Mouse (Mus musculus) left cerebral cortex, adult 18-20 months (tissue): ENCODE data around the gene Pdzd2. TPM values are rescaled to one million over a fixed set of nuclear protein-coding genes. Genes with fewer than 3 reads are reported as not detected.
A peak's percentile ranks its signal among the peaks of the same experiment; 100 is the strongest.

Experiments used
- DNase-seq, 2 experiments: peaks; one replicate each; pipeline ENCODE4 v3.0.0; 2021 to 2022; ENCODE audit warnings: low spot score in 2 of 2, mixed read lengths in 1 of 2
- total RNA-seq, 2 experiments: library from RNA; stranded (reverse); gene quantifications; 2 replicates each; pipeline ENCODE4 v1.2.3; 2021

The Pdzd2 gene
- total RNA-seq, 2 experiments from 2014 or later, result 59.8 to 64.7 TPM

- DNase-seq, result no peak
Measured at GRCm38 (mm10) chr15:12545671-12546070, 194.1 kb downstream of the Pdzd2 start.

- DNase-seq, result no peak
Measured at GRCm38 (mm10) chr15:12545220-12545619, 194.5 kb downstream of the Pdzd2 start.

GRCm38 (mm10) chr15:12543686-12544325 lies 195.9 kb downstream of the Pdzd2 start:
- no peak for DNase-seq

GRCm38 (mm10) chr15:12542316-12542715 lies 197.4 kb downstream of the Pdzd2 start:
- DNase-seq, result no peak

DNA sequence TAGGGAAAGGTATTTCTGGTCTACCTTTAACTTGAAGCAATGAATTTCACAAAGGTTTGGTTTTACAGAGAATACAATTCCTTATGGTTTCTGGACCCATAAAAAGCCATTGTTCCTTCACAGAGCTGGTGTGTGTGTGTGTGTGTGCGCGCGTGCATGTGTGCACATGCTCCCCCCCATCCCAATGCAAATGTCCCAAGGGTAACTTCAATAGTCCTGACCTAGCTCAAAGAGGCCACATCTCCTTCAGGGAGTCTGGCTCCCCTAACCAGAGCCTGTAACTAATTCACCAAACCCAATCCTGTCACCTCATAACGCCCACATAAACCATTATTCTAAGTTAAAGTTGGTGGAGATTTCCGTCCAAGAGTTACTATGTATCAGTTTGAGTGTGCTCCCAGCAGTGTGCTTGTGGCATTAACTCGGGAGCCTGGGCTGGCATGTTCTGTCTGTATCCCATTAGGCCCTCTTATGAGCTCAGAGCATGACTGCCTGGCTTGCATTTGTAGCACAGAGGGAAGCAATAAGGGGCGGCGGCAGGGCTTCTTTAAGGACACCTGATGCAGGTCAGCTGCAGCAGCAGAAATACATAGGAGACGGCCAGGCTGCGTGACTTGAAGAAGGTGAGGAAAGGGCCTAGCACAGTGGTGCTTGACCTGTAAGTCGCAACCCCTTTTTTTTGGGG lies 200.0 kb downstream of the Pdzd2 start:
- no peak for DNase-seq

- no peak for DNase-seq
Measured at GRCm38 (mm10) chr15:12533254-12533653, 206.5 kb downstream of the Pdzd2 start.

DNA sequence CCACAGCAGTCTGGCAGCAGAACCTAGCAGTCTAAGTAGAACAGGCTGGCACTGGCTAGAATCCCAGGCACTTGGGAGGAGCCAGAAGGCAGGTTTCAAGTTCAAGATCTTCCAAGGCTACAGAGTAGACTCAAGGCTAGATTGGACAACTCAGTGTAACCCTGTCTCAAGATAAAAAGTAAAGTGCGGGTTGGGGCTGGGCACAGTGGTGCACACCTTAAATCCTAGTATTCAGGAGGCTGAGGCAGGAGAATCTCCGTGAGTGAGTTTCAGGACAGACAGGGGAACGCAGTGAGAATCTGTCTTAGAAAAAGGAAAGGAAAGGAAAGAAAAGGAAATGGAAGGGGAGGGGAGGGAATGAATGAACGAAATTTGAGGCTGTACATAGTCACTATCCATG lies 207.2 kb downstream of the Pdzd2 start:
- DNase-seq, result no peak

DNA sequence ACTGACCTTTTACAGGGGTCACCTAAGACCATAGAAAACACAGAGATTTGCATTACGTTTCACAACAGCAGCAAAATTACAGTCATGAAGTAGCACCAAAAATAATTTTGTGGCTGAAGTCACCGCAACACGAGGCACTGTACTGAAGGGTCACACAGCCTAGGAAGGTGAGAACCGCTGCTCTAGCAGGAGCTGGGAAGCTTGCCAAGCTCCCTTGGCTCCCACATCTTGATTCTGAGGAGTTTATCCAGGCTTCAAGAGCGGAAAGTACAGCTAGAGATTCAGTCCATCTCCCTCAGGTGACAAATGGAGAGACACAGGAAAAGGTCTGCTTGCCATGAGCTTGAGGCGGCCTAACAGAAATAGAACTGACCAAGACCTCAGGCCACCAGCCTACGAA lies 216.9 kb downstream of the Pdzd2 start:
- no peak for DNase-seq

DNA sequence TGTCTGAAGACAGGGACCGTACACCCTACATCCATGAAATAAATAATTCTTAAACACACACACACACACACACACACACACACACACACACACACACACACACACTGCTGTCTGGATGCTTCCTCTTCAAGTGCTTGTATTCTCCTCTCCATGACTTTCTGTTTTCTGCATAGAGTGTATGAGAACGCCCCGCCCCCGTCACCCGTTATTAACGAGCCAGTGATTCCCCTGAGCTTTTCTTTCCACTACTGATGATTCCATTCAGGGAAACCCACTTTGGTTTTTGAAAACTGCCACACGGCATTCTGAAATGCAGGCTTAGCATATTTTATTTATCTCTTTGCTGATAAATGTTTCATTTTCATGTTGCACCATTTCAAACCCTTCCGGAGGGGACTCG lies 219.4 kb downstream of the Pdzd2 start:
- DNase-seq, result no peak

GRCm38 (mm10) chr15:12518370-12518973 lies 221.3 kb downstream of the Pdzd2 start:
- DNase-seq, result no peak

- DNase-seq, result no peak
Measured at GRCm38 (mm10) chr15:12517314-12517813, 222.4 kb downstream of the Pdzd2 start.

DNA sequence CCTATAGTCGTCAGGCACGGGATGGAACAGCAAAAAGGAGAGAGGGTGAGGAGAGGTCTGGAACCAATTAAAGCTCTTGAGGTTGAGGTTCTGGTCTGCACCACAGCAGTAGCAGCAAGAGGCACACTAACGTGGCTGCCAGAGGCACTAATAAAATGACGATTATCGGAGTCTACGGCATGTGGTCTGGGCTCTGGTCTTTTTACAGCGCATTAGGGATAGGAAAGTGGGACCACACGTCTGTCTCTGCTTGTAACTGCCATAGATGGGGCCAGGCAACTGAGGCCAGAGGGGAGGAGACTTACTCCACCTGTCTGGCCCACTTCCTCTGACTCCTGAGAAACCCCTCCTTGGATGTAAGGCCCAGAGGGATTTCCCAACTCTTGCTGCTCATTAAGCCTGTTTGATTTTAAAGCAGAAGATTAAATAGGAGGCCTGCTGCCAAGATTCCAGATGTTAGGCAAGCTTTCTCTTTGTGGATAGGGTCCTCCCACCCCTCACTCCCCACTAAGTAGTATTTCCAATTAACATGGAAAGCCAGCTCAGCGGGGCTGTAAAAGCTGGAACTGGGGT lies 224.4 kb downstream of the Pdzd2 start:
- DNase-seq, result no peak

GRCm38 (mm10) chr15:12513526-12513925 lies 226.2 kb downstream of the Pdzd2 start:
- no peak for DNase-seq

- no peak for DNase-seq
Measured at GRCm38 (mm10) chr15:12508765-12509377, 230.9 kb downstream of the Pdzd2 start.

DNA sequence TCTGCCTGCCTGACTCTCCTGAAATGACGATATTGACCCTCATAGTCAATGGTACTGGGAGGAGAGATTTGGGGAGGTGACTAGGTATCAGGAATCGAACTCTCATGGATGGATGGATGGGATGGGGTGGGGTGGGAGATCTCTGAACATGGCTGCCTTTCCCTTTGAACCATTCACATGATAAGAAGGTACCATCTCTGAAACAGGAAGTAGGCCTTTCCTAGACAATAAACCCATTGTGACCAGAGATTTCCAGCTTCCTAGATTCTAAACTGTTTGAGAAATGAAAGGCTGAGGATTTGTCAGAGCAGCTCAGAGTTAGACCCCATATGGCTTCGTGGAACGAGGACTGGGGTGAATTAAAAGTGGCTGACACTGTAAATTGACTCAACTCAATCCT lies 232.2 kb downstream of the Pdzd2 start:
- no peak for DNase-seq

DNA sequence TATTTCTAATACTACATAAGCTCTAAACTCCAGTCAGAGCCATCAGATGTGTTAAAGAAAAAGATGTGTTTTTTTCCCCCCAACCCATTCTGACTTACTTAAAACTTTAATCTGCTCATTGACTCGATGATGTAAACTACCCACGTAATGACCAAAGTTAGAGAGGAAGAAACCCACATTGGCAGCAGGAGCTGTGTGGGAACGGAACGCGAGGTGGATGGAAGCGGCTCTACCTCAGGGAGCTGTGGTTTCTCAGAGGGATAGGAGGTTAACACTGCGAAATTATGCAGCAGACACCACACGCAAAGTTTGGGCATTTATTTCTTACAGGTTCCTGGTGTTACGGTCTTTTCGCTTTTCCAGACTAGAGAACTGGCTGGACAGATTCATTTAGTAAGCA lies 233.2 kb downstream of the Pdzd2 start:
- DNase-seq, result peak in 1 of 2 experiments; percentile 21

DNA sequence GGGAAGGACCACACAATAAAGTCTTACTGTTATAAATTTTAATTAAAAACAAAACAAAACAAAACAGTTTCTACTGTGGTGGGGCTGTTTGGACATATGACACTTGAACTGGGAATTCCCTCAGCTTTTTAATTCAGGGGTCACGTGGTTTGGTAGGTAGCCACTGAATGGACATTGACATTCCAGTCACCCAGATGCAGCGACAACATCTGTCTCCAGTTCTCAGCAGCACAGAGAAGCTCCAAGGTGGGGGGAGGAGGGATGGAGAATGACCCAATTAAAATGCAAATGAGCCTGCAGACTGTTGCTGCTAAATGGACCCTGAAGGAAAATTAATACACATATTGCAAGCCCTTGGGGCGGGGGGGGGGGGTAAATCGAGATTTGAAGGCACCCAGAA lies 233.6 kb downstream of the Pdzd2 start:
- DNase-seq, result no peak

DNA sequence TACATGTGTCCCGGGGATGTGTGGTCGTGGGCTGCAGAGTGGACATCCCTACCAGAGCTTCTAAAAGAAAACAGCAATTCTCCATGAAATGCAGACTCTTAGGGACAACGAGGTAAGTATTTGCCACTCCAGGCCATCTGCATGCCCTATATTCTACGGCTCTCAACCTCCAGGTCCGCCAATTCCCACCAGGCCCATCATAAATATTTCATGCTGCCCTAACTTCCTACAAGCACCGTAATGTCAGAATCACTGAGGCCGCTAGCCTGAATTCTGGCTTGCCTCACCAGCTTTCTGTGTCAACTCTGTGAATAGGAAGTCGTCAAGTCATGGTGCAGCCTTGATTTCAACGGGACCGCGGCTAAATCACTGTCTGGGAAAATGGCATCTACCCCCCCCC lies 234.2 kb downstream of the Pdzd2 start:
- DNase-seq, result no peak

- DNase-seq, result no peak
Measured at GRCm38 (mm10) chr15:12503907-12504306, 235.8 kb downstream of the Pdzd2 start.

GRCm38 (mm10) chr15:12501924-12502548 lies 237.7 kb downstream of the Pdzd2 start:
- DNase-seq, result no peak

DNA sequence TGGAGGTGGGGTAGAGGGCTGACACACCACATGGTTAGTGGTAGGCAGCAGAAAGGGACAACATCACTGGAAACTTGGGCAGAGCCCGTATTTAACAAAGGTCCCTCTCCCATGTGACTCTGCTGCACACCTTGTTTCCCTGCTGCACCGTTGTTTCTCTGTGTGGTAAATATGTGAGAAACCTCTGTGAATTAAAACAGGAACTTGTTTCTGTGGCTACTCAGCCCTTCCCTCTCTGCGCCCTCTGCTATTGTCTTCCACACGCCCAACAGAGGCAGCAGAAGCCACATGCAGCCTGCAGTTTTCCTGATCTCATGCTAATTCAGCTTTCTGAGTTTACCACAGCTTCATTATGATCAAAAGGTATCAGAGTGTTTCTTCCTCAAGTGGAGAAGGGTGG lies 239.1 kb downstream of the Pdzd2 start:
- no peak for DNase-seq
